Mouse (Mus musculus) monocyte, adult 2 months (primary cell): ENCODE results near the gene Olfr154.
"Not testable (repeated sequence)": the region's sequence is repeated elsewhere in the genome, so short reads cannot be mapped to it uniquely, and the experiment has no call there.

ENCODE experiments used
- DNase-seq, 2 experiments: peaks; one replicate each; pipeline ENCODE4 v3.0.0; 2022; ENCODE audit warnings: low spot score in 2 of 2, low read depth in 1 of 2

Gene Olfr154

DNA sequence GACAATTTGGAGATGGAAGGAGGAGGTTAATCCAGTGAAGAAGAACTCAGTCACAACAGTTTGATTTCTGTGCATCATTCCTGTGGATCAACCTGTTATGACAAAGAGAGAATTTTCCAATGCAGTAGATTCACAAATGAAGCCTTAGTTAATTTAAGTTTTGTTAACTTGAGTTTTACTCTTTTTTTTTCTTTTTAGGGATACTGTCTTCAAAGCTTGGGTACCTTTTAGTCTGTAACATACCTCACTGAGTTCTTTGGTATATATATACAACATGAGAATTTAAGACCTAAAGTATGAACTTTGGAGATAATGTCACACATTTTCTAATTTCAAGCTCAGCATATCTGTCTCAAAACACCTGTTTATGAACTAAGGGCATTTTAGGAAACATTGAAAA lies at the start of gene Olfr154:
Gene Olfr154, minus strand, starts transcription at position 101 of the 400 bp plus-strand sequence.
- DNase-seq = not testable (repeated sequence)

DNA sequence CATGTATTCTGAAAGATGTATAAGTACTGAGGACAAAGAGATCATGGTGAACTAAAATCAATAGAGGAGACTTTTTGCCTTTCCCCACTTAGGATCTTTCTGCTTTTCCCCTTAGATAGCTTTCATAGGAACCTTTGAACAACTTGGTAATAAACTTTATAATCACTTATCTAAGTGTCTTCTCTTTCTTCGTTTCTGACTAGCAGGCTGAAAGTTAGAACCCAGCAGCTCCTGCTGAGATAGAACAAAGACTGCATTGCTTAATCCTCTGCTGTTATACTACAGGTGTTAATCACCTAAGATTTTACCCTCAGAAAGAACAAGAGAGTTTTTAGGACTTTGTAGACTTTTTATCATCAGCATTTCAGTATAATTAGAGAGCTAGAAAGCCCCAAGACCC lies 46.9 kb upstream of the Olfr154 start:
- DNase-seq = no peak

DNA sequence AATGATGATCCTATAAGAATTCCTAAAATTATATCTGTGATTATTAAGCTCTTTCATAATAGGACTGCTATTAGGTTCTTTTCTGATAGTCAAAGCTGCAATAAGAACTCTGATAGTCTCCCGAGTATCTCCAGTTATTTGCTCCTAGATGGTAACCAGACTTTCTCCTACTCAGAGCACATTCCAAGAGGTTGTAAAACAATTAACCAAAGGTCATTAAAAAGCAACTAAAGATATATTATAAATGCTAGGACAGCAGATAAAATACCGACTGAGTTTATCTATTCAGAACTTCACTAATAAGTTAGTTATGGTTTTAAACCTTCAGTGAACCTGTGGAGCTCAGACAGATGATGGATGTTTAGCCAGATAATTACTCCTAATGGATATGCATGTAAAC lies 46.4 kb upstream of the Olfr154 start:
- not testable (repeated sequence) for DNase-seq

DNA sequence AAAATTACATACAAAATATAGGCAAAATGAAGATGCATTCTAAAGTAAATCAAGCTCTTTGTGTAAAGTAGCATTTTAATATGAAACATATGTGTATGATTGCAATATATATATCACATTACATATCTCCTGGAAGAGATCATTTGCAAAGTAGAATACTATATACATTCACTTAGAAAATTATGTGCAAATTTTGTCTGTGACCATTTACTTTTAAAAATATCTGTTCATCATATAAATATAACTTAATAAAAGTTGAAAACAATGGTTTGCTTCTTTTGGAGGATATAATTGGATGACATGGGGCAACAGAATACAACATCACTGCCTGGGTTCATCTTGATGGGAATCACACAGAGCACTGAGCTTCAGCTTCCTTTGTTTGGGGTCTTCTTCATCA lies 24.9 kb upstream of the Olfr154 start, which contains the start of gene Olfr1008:
Gene Olfr1008, plus strand, starts transcription at position 301 of the 400 bp plus-strand sequence.
- no peak for DNase-seq

DNA sequence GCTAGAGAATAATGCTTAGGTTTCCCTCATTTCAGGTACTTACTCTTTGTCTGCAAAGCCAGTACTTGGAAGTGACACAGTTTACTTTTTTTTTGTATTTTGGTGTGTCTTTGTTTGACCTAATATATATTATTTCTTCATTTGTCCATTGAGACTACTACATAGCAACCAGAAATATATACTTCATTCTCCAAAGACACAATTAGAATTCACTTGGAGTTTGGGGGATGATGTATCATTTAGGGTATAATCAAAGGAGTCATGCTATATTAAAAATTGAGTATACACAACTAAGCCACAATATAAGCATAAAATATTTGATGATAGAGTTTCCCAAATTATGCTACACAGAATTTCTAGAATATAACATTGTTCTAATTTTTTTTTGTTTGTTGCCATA lies 14.4 kb upstream of the Olfr154 start, which contains the start of gene Olfr1006:
Gene Olfr1006, minus strand, starts transcription at position 101 of the 400 bp plus-strand sequence.
- no peak for DNase-seq

DNA sequence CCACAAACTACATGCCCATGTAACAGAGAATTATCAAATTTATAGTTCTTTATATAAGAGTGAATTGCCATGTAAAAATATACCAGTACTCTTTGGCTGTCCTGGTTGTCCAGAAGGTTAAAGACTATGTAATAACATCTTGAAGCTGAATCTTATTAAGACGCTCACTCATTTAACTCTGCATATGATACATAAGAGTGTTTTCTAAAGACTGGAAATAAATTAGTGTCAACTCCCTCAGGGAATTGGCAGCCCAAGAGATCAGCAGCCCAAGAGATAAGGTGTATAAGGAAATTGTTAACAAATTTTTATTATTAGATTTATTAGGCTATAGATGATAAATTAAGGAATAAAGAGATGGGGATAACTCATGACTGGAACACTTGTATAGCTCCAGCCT lies 13.7 kb downstream of the Olfr154 start, which contains the start of gene Olfr1002:
Gene Olfr1002, minus strand, starts transcription at position 101 of the 400 bp plus-strand sequence.
- DNase-seq = no peak
